Mouse (Mus musculus) olfactory bulb, adult 2 months (tissue): ENCODE results near the gene Slc25a19.

Experiments used
- CTCF ChIP-seq: fragments of 200-500 bp; IDR thresholded peaks from 2 replicates; pipeline ENCODE4 v1.5.1; 2012; ENCODE audit warnings: low read depth, mild to moderate bottlenecking, low read length, moderate library complexity; ENCODE audit not compliant: insufficient read depth
- POLR2A ChIP-seq: fragments of 200-500 bp; IDR thresholded peaks from 2 replicates; pipeline ENCODE4 v1.6.1; 2012; ENCODE audit warnings: mild to moderate bottlenecking, low read depth, low read length, moderate library complexity; ENCODE audit not compliant: insufficient read depth

GRCm38 (mm10) chr11:115579080-115579479 is 49.0 kb downstream of the Slc25a19 start:
- TF ChIP-seq POLR2A (no peak), CTCF (no peak)
